Mouse (Mus musculus) fibroblast of lung, adult 2 months (primary cell): ENCODE results near the gene Klhdc8a.

ENCODE experiments used
- DNase-seq: peaks from one replicate; pipeline ENCODE4 v3.0.0-alpha.2; 2011; ENCODE audit warnings: low read depth

Gene Klhdc8a

DNA sequence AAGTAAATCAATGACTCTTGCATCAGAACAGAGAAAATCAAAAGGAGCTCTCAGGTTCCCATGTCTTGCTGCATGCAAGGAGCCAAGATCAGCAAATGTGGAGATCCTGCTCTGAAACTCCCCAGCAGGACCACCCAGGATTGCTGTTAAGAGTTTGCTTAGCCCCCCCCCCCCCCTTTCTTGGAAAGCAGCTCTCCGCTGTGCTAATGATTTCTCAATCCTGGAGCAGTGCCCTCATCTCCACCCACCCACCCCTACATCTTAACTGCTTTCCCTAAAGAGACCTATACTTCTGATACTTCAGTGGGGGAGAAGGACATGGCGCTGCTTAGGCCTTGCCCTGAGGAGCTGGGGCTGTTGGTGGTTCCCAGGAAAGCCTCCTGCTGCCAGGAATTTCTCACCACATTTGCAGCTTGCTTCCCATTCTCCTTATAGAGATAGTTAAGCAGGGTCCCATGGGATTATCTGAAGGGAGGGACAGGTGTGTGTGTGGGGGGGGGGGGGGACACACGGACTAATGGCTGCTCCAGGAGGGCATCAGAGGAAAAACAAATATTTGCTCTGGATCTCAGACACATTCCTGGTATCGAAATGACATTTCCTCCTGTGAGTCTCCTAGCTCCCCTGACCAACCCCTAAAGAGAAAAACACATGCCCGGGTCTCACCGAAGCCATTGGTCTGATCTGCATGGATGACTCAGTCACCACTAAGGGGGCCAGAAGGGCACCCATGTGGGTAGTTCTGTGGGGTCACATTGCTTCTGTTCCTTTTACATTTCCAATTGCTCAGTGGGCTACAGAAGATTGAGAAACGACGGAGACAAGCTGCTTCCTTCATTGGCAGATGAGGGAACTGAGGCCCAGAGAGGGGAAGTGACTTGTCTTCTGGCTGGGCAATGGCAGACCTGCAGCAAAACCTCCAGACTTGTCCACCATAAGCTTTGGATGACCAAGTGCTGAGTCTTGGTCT is 19.8 kb downstream of the Klhdc8a start:
- DNase-seq = no peak

DNA sequence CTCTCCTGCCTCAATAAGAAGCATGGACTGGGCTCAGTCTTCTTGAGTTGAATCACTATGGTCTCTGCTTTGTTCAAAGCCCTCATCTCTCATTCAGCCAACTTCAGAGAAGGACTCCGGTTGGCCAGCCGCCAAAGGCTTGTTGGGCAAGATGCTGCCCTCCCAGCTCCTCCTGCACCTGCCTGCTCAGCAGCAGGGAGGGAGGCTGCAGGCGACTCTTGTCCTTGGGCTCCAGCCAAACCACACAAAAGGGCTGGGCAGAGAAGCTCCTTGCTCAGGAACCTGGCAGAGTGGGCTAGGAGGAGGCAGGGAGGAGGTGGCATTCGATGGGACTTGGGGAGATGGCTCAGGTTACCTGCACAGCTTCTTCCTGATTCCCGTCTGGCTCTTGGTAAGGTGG is 20.8 kb downstream of the Klhdc8a start:
- DNase-seq = no peak

DNA sequence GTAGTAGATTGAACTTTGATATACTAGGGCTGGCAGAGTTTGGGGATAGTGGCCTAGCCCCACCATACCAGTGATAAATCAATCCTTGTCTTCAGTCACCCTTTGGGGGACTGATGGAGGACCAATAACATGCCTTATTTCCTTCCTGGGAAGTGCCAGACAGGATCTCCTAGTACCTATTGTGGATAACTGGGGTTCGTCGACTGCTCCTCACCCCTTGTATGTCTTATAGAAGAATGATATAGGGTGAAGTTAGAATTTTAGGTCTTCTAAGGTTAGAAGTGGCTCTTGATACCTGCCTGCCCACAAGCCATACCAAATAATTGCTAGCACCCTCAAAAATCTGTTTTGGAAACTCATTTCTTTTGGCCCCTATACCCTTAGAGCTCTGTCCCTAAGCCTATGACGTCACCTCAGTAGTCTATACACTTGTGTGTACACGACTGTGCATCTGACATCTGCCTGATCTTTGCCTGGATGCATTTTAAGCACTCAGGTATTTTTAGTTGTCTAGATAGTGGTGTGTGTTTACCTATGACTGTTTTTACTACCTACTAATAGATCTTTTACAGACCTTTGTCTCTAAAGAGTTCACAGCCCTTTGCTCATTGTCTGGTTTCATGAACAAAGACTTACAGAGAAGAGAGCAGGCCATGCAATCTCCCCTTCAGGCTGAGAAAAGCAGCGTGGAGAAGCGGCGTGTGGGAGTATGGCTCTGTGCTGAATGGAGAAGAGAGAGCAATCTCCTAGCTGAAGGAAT is 23.6 kb downstream of the Klhdc8a start:
- no peak for DNase-seq

DNA sequence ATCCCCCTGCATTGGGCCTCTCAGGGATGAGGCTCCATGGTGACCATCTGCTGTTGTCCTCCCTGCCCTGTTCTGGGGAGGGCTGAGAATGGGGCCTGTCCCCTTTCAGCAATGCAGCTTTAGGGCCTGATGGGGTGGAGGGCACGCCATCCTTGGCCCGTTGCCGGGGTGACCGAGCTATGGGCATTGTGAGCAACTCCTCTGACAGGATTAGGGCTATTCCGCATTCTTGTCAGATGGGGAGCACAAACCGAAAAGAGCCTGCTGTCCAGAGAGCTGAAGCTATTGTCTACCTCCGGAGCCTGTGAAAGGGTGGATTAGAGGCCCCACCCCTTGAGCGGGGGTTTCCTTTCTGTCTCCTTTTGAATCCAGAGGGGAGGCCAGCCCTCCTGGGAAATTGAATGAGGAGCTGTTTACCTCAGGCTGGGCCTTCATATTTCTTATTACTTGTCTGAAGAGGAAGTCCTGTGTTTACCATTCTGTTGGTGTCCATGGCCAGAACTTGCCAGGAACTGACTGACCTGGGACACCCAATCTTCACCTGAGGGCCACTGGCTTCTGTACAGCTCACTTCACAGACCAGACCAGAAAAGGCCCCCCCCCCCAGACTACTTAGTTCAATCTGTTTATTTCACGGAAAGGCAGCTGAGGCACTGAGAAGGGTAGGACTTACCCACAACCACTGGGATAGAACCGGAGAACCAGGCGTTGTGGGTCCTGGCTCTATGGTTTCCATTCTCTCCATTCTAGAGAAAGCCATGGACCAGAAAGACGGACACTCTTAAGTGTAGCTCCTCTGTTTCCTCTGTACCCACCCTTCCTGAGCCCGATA is 24.5 kb downstream of the Klhdc8a start:
- DNase-seq = no peak

DNA sequence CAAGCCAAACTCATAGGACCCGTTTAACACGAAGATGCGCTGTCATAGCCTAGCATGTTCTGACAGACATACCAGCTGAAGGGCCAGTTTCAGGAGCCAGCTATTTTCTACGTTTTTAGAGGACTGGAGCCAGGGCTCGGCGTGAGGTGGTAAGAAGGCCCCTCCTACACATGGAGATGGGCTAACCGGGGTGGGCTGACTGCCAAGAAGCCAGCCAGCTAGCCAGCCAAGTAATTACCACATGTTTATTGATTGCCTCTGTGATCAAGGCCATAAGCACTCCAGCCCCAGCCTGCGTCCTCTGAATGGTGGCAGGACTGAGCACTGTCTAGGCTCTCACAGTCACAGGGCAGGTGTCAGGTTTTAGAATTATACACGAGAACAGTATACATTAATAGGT is 28.4 kb downstream of the Klhdc8a start:
- DNase-seq = no peak

DNA sequence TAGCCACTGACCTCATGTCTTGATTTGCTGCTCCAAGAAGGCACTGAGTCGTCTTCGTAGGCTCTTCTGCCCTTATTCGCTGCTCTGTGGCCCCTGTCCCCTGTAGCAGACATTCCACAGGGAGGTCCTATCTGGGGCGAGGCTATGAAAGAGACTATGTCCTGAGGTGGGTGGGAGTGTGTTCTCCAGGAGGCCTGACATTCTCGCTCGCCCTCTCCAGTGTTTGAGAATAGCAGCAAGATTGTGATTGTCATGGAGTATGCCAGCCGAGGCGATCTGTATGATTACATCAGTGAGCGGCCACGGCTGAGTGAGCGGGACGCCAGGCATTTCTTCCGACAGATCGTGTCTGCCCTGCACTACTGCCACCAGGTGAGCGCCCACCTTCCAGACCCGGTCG is 29.1 kb downstream of the Klhdc8a start:
- no peak for DNase-seq

DNA sequence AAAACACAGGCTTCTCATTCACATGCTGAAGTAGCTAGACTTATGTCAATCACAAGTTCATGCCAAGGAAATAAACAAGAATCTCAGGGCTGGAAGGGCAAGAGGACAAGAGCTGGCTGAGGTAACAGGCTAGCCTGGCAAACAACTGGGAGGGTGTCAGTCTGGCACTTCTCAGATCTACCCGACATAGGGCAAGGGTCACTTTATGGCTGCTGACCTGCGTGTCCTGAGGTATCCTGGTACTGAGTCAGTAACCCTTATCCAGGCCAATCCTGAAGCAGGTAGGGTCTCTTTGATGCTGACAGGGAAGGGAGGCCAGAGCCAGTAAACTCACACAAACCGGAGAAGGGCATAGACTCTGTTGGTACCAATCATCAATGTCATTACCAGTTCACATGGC is 30.1 kb downstream of the Klhdc8a start:
- no peak for DNase-seq

DNA sequence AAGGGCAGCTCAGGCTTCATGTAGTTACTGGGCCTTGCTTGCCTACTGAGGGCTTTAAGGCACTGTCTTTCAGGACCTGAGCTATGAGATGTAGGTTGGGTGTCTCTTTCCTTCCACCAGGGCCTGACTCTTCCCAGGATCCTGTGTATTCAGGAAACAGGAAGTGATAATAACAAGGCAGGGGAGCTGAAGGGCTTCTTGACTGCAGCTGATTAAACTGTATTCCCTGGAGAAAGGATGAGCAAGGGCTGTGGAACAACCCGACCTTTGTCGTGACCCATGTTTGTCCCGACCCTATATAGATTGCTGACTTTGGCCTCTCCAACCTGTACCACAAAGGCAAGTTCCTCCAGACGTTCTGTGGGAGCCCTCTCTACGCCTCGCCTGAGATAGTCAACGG is 31.2 kb downstream of the Klhdc8a start:
- DNase-seq = no peak

DNA sequence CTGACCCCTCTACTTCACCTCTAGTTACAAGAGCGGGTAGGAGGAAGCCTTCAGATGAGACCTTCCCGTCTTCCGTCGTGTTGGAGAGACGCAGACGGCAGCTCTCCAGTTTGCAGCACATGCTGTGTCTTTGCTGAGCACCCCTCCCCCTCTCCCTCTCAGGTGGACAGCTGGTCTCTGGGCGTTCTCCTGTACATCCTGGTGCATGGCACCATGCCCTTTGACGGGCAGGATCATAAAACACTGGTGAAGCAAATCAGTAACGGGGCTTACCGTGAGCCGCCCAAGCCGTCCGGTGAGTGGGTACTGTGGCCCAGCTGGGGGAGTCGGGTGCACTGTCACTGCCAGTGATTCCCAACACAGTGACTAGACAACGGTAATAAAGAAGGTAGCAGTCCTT is 32.0 kb downstream of the Klhdc8a start:
- no peak for DNase-seq

DNA sequence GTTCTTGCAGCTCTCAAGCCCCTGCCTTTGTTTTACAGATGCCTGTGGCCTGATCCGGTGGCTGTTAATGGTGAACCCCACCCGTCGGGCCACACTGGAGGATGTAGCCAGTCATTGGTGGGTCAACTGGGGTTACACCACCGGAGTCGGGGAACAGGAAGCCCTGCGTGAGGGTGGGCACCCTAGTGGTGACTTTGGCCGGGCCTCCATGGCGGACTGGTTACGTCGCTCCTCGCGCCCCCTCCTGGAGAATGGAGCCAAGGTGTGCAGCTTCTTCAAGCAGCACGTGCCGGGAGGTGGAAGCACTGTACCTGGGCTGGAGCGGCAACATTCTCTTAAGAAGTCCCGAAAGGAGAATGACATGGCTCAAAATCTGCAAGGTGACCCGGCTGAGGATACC is 32.9 kb downstream of the Klhdc8a start:
- DNase-seq = no peak

DNA sequence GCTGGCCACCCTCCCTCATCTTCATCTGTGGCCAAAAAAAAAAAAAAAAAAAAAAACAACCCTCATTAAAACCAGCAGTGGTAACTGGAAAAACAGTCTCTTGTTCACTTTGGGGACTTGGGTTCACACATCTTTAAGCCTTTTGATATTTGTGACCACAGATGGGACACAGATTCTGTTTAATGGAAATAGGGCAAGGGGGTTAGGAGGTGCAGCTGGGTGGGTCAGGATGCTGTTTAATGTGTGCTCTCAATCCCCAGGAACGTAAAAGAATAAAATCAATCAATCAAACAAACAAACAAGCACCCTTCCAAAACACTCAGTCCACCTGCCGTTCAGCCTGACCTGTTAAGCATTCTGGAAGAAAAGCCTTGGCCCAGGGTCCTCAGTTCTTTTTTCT is 34.8 kb downstream of the Klhdc8a start:
- no peak for DNase-seq

DNA sequence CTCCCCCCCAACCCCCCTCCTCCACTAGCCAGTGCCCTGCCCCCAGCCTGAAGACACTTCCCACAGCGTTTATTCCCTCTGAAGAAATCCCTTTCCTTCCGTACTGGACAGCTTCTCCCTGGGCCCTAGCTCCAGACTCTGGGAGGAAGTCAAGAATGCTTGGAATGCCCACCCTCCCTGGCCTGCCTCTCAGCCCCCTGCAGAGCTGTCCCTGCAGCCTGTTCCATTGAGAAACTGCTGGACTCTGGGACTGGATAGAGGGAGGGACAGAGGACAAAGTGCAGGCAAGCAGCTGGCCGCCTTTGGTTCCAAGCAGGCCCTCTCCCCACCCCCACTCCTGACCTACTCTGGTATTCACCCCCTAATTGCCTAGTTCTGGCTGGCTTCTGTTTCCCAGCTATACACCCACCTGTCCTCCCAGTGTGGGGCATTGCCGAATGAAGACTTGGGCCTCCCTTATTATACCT is 35.3 kb downstream of the Klhdc8a start:
- DNase-seq = no peak

DNA sequence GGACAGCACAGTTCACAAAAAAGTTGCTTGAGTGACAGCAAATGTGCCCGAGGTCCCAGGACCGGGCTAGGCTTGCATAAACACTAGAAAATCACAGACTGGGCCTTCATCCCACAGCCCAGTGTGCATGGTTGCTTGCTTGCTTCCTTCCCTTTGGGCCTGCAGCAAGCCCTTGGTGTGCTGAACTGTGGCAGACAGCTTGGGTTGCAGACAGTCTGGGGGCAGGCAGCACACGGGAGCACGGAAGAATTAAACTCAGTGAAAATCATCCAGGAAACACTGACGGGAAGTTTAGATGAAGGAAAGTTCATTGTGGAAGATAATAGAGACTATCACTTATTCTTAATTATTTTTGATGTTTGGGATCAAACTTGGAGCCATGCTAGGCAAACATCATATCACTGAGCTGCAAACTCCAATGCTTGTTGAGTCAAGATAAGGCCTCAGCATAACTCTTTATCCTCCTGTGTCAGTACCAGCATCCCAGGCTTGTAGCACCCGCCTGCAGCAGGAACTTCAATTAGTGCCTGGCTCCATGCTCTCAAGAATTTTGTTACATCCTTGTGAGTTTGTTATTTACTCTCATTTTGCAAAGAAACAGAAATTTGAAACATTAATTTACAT is 35.9 kb downstream of the Klhdc8a start:
- no peak for DNase-seq

DNA sequence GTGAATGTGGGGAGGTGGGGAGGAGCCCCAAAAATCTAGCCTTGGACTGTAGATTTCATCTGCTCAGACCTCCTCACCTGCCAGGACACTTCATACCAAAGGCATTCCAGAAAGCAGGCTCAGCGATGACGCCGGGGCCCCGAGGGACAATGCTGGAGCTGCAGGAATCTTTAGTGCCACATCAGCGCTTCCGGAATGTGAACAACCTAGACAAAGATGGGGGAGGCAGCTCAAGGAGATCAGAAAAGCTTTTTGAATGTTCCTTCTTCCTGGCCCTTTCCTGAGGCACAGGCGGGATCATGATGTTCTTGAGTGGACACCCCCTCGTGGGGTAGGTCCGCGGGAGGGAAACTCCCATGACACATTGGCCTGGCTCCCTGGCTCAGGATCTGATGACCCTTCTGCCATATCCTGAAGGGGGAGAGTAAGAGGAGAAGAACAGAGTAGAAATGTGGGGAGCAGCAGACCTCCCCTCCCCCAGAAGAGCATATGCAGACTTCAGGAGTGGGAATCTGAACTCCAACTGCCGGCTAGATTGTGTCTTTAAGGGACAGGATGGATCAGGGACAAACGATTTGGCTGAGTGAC is 37.0 kb downstream of the Klhdc8a start:
- no peak for DNase-seq

DNA sequence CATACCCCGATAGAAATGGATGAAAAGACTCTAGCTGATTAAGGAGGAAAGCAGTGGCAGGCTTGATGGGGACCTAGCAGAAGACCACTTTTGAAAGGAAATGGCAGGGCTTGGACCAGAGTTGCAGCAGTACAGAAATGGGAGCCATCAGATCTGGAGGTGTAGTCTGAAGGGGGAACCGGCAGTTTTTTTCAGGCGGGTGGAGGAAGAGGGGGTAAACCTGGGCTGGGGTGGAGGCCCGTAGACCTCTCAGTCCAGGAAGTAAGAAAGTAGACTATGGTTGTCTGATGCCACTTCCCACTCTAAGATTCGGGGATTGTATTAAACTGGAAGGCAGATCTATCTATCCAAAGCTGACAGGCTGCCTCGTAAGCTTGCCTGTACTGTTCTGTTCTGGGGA is 38.5 kb downstream of the Klhdc8a start:
- DNase-seq = no peak

DNA sequence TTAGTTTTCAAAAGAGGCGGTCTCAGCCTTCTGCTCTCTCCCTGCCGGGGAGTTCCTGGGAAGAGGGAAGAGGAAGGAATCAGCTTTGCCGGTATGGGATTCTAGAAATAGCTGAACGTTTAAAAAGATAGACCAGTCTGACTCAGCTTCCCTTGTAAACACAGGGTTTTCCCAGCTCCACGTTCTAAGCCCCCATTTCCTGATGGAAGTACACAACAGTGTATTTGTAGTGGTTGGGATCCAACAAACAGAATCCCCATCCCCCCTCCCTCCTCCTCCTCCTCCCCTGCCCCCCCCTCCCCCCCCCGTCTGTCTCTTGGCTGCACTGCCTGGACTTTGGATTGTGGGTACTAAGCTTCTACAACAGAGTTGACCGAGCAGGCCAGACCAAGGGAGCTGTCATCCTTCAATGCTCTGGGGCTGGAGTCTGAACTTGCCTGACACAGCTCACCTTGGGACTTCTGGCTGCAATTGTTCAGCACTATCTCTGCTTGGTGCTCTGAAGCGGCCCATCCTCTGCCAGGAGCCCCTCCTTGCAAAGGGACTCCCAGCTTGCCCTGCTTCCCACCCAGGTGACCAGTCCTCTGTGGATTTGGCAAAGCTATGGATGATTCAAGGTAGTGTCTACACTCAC is 39.7 kb downstream of the Klhdc8a start:
- DNase-seq = no peak

DNA sequence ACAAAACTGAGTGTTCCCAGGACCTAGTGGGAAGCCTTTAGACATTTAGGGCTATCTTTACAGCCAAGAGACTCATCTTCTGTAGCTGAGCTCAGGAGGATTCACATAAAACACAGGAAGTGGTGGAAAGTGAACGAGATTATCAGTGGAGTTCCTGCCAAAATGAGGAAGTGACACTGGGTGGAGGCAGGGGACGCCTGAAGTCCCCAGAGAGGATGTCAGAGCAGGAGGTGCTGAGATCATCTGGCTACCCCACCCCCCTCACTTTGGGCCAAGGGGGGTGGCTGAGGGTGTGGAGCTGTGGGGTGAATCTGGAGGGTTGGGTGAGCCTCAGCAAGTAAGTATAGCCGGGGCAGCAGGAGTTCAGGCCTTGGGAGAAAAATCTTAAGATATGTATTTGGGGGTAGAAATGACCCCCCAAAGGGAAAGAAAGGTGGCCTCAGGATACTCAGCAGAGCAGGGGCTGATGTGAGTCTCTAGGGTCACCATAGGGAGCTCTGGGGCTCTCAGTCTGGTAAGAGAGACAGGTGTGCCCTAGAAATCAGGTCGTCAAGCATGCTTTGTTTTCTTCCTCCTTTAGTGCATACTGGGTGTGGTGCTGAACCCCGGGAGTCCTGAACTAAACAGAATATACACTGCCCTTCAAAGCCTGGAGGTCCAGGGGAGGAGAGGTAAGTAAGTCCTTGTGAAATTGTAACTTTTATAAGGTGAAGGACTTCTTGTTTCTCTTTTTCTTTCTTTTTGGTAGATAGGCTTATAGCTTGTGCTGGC is 43.5 kb downstream of the Klhdc8a start:
- DNase-seq = no peak

DNA sequence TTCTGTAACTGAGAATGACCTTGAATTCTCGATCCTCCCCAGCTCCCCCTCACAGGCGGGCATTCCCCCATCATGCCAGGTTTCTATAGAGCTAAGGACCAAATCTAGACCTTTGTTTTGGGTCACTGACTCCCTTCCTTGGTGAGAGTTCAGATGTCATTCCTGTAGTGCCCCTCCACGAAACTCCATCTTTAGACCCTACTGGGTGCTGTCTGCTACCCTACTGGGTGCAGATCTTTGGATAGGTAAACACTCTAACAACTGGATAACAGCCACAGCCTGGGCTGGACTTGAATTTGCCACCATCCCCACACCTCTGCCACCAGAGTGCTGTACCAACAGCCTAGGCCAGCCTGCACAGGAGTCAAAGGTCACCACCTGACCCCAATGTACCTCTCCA is 44.1 kb downstream of the Klhdc8a start:
- DNase-seq = no peak

DNA sequence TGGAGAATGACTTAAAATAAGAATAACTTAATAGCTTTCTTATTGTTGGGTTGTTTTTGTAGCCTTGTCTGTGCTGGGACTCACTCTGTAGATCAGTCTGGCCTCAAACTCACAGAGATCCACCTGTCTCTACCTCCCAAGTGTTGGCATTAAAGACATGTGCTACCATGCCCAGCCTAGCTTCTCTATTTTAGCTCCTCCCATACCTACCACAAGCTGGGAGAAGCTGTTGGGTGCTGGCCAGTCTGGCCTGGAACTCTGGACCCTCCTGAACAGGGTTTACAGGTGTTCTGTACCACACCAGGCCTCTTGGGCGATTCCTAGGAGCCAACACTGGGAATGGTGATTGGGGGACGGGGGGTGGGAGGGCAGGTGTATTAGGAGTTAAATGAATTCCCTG is 44.8 kb downstream of the Klhdc8a start:
- DNase-seq = no peak

DNA sequence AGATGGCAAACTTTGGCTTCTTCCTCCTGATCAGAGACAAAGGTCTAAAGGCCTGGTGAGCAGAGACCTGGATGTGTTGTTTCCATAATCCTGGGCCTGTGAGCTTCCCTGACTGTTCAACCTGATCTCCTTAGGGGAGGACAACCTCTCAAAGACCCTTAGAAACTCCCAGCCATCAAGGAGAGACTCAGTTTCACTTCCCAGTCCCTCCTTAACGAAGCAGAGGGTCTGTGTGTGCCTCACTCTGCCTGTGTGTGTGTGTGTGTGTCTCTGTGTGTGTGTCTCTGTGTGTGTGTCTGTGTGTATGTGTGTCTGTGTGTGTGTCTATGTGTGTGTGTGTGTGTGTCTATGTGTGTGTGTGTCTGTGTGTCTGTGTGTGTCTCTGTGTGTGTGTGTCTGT is 45.2 kb downstream of the Klhdc8a start:
- no peak for DNase-seq
